Mouse (Mus musculus): ENCODE data around the gene Rai1. TPM values are rescaled to one million over a fixed set of nuclear protein-coding genes. Genes with fewer than 3 reads are reported as not detected.
A peak's percentile ranks its signal among the peaks of the same experiment; 100 is the strongest.

The Rai1 gene
- total and polyA plus RNA-seq, 2 experiments = 2.7 to 12.9 TPM

GRCm38 (mm10) chr11:60231951-60232350 is 127.1 kb downstream of the Rai1 start:
- H3K36me3 ChIP-seq (ENCODE audit: control insufficient read depth, insufficient read depth, low read length) = no peaks in the 10 kb centered on the region; the same call in 1 of the 2 replicates
- H3K9ac ChIP-seq (ENCODE audit: low read depth, low read length) = no peak overlapping the region
- WGBS = 81% methylated on average over 4 of the region's 4 CpGs
- no peaks in the 10 kb centered on the region; the same call in 1 of the 2 replicates for H3K79me2 ChIP-seq (ENCODE audit: control insufficient read depth, insufficient read depth, low read length)
- H3K27ac ChIP-seq (replicated peaks; ENCODE audit: insufficient read depth, low read depth, low read length) = no peak overlapping the region
- no peak for DNase-seq (ENCODE audit: extremely low read depth, low read depth, low spot score)
- no peaks in the 10 kb centered on the region for H3K27me3 ChIP-seq (ENCODE audit: control insufficient read depth, insufficient read depth, low read length)
- H3K4me3 ChIP-seq (ENCODE audit: insufficient read depth, low read depth, low read length) = no peak overlapping the region
- H3K4me1 ChIP-seq (ENCODE audit: control insufficient read depth, insufficient read depth, low read length) = no peaks in the 10 kb centered on the region
- TF ChIP-seq CTCF (IDR thresholded peaks at IDR 0.05; ENCODE audit: low read depth, low read length) = no peak
- TF ChIP-seq POLR2A (IDR thresholded peaks at IDR 0.05; ENCODE audit: extremely low read depth, insufficient read depth, low read length) = no peak

- Histone ChIP-seq H3K9ac (ENCODE audit: low read depth, low read length) (no peak overlapping the region), H3K4me1 (ENCODE audit: control insufficient read depth, insufficient read depth, low read length) (no peaks in the 10 kb centered on the region), H3K27me3 (ENCODE audit: control insufficient read depth, insufficient read depth, low read length) (no peaks in the 10 kb centered on the region), H3K79me2 (ENCODE audit: control insufficient read depth, insufficient read depth, low read length) (no peaks in the 10 kb centered on the region; the same call in 1 of the 2 replicates), H3K4me3 (ENCODE audit: insufficient read depth, low read depth, low read length) (no peak overlapping the region), H3K36me3 (ENCODE audit: control insufficient read depth, insufficient read depth, low read length) (no peaks in the 10 kb centered on the region; the same call in 1 of the 2 replicates), H3K27ac (replicated peaks; ENCODE audit: insufficient read depth, low read depth, low read length) (no peak overlapping the region)
- TF ChIP-seq POLR2A (IDR thresholded peaks at IDR 0.05; ENCODE audit: extremely low read depth, insufficient read depth, low read length) (no peak), CTCF (IDR thresholded peaks at IDR 0.05; ENCODE audit: low read depth, low read length) (no peak)
- 93% methylated on average over 14 of the region's 14 CpGs for WGBS
- no peak for DNase-seq (ENCODE audit: extremely low read depth, low read depth, low spot score)
These were observed 127.7 kb downstream of the Rai1 start for GRCm38 (mm10) chr11:60232441-60233058.

GRCm38 (mm10) chr11:60233235-60233634 is 128.4 kb downstream of the Rai1 start:
- DNase-seq (ENCODE audit: extremely low read depth, low read depth, low spot score) = no peak

GRCm38 (mm10) chr11:60235351-60235750 is 130.5 kb downstream of the Rai1 start:
- Histone ChIP-seq H3K4me3 (ENCODE audit: insufficient read depth, low read depth, low read length) (no peak overlapping the region), H3K27me3 (ENCODE audit: control insufficient read depth, insufficient read depth, low read length) (no peaks in the 10 kb centered on the region), H3K27ac (replicated peaks; ENCODE audit: insufficient read depth, low read depth, low read length) (no peak overlapping the region), H3K9ac (ENCODE audit: low read depth, low read length) (no peak overlapping the region), H3K36me3 (ENCODE audit: control insufficient read depth, insufficient read depth, low read length) (peaks cover 2% of the 10 kb centered on the region; the same call in 1 of the 2 replicates), H3K79me2 (ENCODE audit: control insufficient read depth, insufficient read depth, low read length) (no peaks in the 10 kb centered on the region; the same call in 1 of the 2 replicates), H3K4me1 (ENCODE audit: control insufficient read depth, insufficient read depth, low read length) (peaks cover 4% of the 10 kb centered on the region)
- whole genome bisulfite sequencing = 96% methylated on average over 5 of the region's 5 CpGs
- DNase-seq (ENCODE audit: extremely low read depth, low read depth, low spot score) = no peak
- TF ChIP-seq POLR2A (IDR thresholded peaks at IDR 0.05; ENCODE audit: extremely low read depth, insufficient read depth, low read length) = no peak
- TF ChIP-seq CTCF (IDR thresholded peaks at IDR 0.05; ENCODE audit: low read depth, low read length) = no peak

More at GRCm38 (mm10) chr11:60233235-60233634, 128.4 kb downstream of the Rai1 start:
- H3K36me3 ChIP-seq (ENCODE audit: control insufficient read depth, insufficient read depth, low read length) = no peaks in the 10 kb centered on the region; the same call in 1 of the 2 replicates
- H3K79me2 ChIP-seq (ENCODE audit: control insufficient read depth, insufficient read depth, low read length) = no peaks in the 10 kb centered on the region; the same call in 1 of the 2 replicates
- no peak overlapping the region for H3K9ac ChIP-seq (ENCODE audit: low read depth, low read length)
- no peaks in the 10 kb centered on the region for H3K27me3 ChIP-seq (ENCODE audit: control insufficient read depth, insufficient read depth, low read length)
- H3K4me3 ChIP-seq (ENCODE audit: insufficient read depth, low read depth, low read length) = no peak overlapping the region
- 84% methylated on average over 8 of the region's 8 CpGs for WGBS
- no peak overlapping the region for H3K27ac ChIP-seq (replicated peaks; ENCODE audit: insufficient read depth, low read depth, low read length)
- no peaks in the 10 kb centered on the region for H3K4me1 ChIP-seq (ENCODE audit: control insufficient read depth, insufficient read depth, low read length)
- TF ChIP-seq CTCF (IDR thresholded peaks at IDR 0.05; ENCODE audit: low read depth, low read length) (no peak), POLR2A (IDR thresholded peaks at IDR 0.05; ENCODE audit: extremely low read depth, insufficient read depth, low read length) (no peak)

- peaks cover 8% of the 10 kb centered on the region; the same call in 1 of the 2 replicates for H3K36me3 ChIP-seq (ENCODE audit: control insufficient read depth, insufficient read depth, low read length)
- peaks cover 20% of the 10 kb centered on the region for H3K4me1 ChIP-seq (ENCODE audit: control insufficient read depth, insufficient read depth, low read length)
- DNase-seq (ENCODE audit: extremely low read depth, low read depth, low spot score) = peak; percentile 98
- H3K79me2 ChIP-seq (ENCODE audit: control insufficient read depth, insufficient read depth, low read length) = peaks cover 3% of the 10 kb centered on the region; the same call in 1 of the 2 replicates
- H3K9ac ChIP-seq (ENCODE audit: low read depth, low read length) = peak overlapping the region; percentile 82
- 14% methylated on average over 4 of the region's 4 CpGs for WGBS
- H3K27me3 ChIP-seq (ENCODE audit: control insufficient read depth, insufficient read depth, low read length) = no peaks in the 10 kb centered on the region
- TF ChIP-seq CTCF (IDR thresholded peaks at IDR 0.05; ENCODE audit: low read depth, low read length) (no peak), POLR2A (IDR thresholded peaks at IDR 0.05; ENCODE audit: extremely low read depth, insufficient read depth, low read length) (peak; percentile 48; the same call in 1 of the 2 replicates)
- peak overlapping the region; percentile 97 for H3K27ac ChIP-seq (replicated peaks; ENCODE audit: insufficient read depth, low read depth, low read length)
- peak overlapping the region; percentile 48 for H3K4me3 ChIP-seq (ENCODE audit: insufficient read depth, low read depth, low read length)
These were observed 135.7 kb downstream of the Rai1 start for GRCm38 (mm10) chr11:60240509-60240908.
